Mouse (Mus musculus) olfactory bulb, adult 2 months (tissue): ENCODE results near the gene Casc3. TPM values are rescaled to one million over a fixed set of nuclear protein-coding genes. Genes with fewer than 3 reads are reported as not detected.

ENCODE experiments used
- H3K27ac ChIP-seq: fragments of 200-500 bp; 2 replicates; pipeline ENCODE4 v1.5.1; 2012; ENCODE audit warnings: low read depth, low read length; ENCODE audit not compliant: insufficient read depth
- H3K4me1 ChIP-seq: fragments of 200-500 bp; 2 replicates; pipeline ENCODE4 v1.6.1; 2012; ENCODE audit warnings: low read length; ENCODE audit not compliant: control insufficient read depth, insufficient read depth
- H3K4me3 ChIP-seq: fragments of 200-500 bp; 2 replicates; pipeline ENCODE4 v1.5.1; 2012; ENCODE audit warnings: mild to moderate bottlenecking, low read depth, low read length, moderate library complexity; ENCODE audit not compliant: insufficient read depth
- CTCF ChIP-seq: fragments of 200-500 bp; IDR thresholded peaks from 2 replicates; pipeline ENCODE4 v1.5.1; 2012; ENCODE audit warnings: low read depth, mild to moderate bottlenecking, low read length, moderate library complexity; ENCODE audit not compliant: insufficient read depth
- POLR2A ChIP-seq: fragments of 200-500 bp; IDR thresholded peaks from 2 replicates; pipeline ENCODE4 v1.6.1; 2012; ENCODE audit warnings: mild to moderate bottlenecking, low read depth, low read length, moderate library complexity; ENCODE audit not compliant: insufficient read depth
- WGBS: fragments of 180-500 bp; shearing (Covaris S2); methylation state at CpG from one replicate; pipeline ENCODE4 v1.1.7; 2018; 5-methylcytosine and 5-hydroxymethylcytosine counted together
- polyA plus RNA-seq: library from polyadenylated mRNA; stranded (reverse); fragments of >200 nt; gene quantifications from 2 replicates; pipeline ENCODE4 v1.2.4, GENCODE M21; 2012; ENCODE audit warnings: low replicate concordance; ENCODE audit not compliant: missing spikeins, insufficient read depth, insufficient read length

Casc3 gene
- polyA plus RNA-seq, 1 experiment, result not detected

- TF ChIP-seq POLR2A (no peak), CTCF (no peak)
- Histone ChIP-seq H3K4me3 (no peak overlapping the region), H3K4me1 (peaks cover 28% of the 10 kb centered on the region), H3K27ac (no peak overlapping the region)
- 72% methylated on average over 10 of the region's 10 CpGs for WGBS
These were observed 35.2 kb downstream of the Casc3 start for GRCm38 (mm10) chr11:98839897-98840296.

DNA sequence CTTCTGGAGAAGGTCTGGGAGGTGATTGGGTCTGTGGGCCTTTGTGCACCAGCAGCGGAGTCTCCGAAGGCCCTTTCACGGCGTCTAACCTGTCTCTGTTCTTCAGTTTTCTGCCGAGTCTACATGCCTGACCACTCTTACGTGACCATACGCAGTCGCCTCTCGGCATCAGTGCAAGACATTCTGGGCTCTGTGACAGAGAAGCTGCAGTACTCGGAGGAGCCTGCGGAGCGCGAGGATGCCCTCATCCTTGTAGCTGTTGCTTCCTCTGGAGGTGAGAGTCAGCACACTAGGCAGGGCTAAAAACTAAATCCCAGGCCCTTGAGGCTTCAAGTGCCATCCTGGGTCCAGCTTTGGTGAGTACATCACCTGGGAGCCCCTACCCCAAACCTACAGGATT lies 41.3 kb downstream of the Casc3 start:
- Histone ChIP-seq H3K4me1 (peaks cover 21% of the 10 kb centered on the region), H3K4me3 (no peak overlapping the region), H3K27ac (no peak overlapping the region)
- TF ChIP-seq CTCF, result no peak
- TF ChIP-seq POLR2A, result no peak
- 52% methylated on average over 13 of the region's 13 CpGs for WGBS

GRCm38 (mm10) chr11:98846865-98847604 lies 42.3 kb downstream of the Casc3 start:
- WGBS, result 82% methylated on average over 19 of the region's 19 CpGs
- no peak overlapping the region for H3K4me3 ChIP-seq
- no peak overlapping the region for H3K27ac ChIP-seq
- H3K4me1 ChIP-seq, result peaks cover 31% of the 10 kb centered on the region
- TF ChIP-seq POLR2A (no peak), CTCF (no peak)

DNA sequence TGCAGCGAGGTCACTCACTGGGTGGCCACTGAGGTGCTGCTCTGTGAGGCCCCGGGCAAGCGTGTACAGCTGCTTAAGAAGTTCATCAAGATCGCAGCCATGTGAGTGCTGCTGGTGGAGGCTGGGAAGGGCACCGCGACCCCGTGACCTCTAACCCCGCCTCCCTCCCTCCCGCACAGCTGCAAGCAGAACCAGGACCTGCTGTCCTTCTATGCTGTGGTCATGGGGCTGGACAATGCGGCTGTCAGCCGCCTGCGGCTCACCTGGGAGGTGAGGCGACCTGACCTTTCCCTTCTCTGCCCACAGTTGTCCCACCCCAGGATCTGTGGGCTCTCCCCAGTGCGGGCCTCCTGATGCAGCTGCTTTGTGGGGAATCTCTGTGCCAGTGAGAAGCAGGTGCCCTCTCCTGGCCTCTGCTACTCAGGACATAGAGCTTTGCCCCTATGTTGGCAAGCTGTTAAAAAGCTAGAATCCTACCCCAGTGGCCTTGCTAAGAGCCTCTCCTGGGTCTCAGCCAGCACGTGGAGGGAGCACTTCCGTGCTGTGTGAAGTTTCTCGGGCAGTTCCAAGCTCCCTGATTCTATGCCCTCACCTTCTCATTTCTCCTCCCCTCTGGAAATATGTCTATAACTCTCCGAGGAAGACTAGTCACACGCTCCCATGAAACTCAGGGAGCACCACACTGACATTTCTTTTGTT lies 44.6 kb downstream of the Casc3 start:
- Histone ChIP-seq H3K27ac (peak overlapping the region; percentile 66), H3K4me1 (peaks cover 39% of the 10 kb centered on the region), H3K4me3 (no peak overlapping the region)
- TF ChIP-seq POLR2A, result no peak
- WGBS, result 19% methylated on average over 19 of the region's 19 CpGs

DNA sequence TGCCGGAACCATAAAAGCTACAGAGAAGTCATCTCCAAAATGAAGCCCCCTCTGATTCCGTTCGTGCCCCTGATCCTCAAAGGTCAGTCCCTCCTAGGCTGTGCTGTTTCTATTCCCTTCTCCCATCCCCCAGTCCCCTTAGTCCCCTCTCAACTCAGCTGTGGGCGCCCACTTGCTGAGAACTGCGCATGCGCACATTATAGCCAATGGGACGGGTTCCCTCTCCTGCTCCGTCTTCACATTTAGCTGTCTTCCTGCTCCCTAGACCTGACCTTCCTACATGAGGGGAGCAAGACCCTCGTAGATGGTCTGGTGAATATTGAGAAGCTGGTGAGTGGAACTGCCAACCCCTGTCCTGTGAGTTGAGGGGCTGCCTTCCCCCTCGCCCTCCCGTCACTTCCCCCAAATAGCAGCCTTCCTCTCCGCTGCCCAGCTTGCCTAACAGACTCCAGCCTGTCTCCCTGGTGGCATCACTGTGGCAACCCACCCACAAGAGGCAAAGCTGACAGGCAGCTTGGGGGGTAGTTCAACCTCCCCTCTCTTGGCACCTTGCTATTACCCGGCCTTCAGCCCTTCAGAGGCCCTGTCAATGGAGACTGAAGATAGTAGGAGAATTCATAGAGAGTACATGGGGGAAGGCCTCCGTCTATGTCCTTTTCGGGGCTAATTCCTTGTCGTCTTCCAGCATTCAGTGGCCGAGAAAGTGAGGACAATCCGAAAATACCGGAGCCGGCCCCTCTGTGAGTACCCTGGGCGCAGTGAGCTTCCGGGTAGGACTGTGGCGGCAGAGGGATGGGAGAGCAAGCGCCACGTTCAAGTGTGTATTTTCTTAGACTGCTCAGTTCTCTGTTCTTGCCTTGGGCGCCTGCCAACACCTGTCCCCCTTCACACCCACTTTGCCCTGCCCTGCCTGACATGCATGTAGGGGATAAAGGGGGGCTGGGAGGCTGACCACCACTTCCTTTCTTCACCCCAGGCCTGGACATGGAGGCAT lies 45.7 kb downstream of the Casc3 start:
- TF ChIP-seq CTCF (no peak), POLR2A (no peak)
- Histone ChIP-seq H3K4me1 (peaks cover 39% of the 10 kb centered on the region), H3K27ac (peak overlapping the region; percentile 66), H3K4me3 (peak overlapping the region; percentile 36)
- WGBS, result 33% methylated on average over 26 of the region's 26 CpGs

DNA sequence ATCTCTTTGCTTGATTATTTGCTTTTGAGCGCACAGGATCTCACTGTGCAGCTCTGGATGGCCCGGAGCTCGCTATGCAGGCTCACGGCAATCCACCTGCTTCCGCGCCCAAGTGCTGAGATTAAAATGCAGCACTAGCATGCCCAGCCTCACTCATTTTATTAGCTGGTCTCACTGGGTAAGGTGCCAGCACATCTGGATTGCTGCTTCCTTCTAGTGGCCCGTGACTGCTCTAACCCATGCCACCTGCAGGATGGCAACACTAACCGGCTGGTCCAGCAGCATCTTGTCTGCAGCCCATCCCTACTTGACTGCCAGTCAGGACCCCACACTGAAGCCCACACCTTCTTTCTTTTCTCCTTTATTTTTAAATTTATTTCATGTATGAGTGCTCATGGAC lies 49.4 kb downstream of the Casc3 start:
- TF ChIP-seq CTCF (no peak), POLR2A (no peak)
- H3K27ac ChIP-seq, result no peak overlapping the region
- H3K4me1 ChIP-seq, result peaks cover 38% of the 10 kb centered on the region
- H3K4me3 ChIP-seq, result no peak overlapping the region
- WGBS, result 88% methylated on average over 8 of the region's 8 CpGs

GRCm38 (mm10) chr11:98854659-98855058 lies 50.0 kb downstream of the Casc3 start:
- no peak overlapping the region for H3K27ac ChIP-seq
- 94% methylated on average over 2 of the region's 2 CpGs for WGBS
- no peak overlapping the region for H3K4me3 ChIP-seq
- TF ChIP-seq CTCF (no peak), POLR2A (no peak)
- peaks cover 33% of the 10 kb centered on the region for H3K4me1 ChIP-seq

DNA sequence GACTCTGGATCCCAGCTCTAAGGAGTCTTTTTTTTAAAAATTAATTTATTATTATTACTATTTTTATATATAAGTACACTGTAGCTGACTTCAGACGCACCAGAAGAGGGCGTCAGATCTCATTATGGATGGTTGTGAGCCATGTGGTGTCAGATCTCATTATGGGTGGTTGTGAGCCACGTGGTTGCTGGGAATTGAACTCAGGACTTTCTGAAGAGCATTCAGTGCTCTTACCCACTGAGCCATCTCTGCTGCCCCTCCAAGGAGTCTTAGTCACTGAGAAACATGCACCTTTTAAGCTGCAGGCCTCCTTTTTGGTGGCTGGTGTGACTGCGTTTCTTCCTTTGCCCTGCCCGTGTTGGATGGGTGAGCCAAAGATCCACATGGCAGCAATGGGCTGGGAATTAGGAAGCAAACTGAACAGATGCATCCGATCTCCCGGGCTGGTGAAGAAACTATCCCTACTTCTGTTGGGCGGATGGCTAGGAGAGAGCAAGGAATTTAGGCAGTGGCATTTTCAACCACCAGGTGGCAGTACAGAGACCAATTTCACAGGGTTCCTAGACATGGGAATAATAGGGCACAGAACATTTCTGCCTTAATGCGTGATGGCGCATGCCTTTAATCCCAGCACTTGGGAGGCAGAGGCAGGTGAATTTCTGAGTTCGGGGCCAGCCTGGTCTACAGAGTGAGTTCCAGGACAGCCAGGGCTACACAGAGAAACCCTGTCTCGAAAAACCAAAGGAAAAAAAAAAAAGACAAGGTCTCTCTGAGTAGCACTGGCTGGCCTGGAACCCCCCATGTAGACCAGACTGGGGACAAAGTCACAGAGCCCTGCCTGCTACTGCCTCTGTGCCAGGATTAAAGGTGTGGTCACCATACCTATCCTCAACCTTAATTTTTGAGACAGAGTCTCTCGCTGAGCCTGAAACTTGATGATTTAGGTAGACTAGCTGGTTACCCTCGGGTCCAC lies 54.3 kb downstream of the Casc3 start:
- WGBS, result 33% methylated on average over 14 of the region's 14 CpGs
- no peak overlapping the region for H3K4me3 ChIP-seq
- TF ChIP-seq POLR2A, result no peak
- 0 out of 2 replicates have a peak, but pooled peaks have one; percentile 11 for TF ChIP-seq CTCF
- no peak overlapping the region for H3K27ac ChIP-seq
- peaks cover 7% of the 10 kb centered on the region for H3K4me1 ChIP-seq
